Comparison of ENCODE assay signal across 1 mouse cellular context in genomic region chr19:10194337-10194736, GRCm38 (mm10).
TF ChIP-seq lines count a peak whose summit lies in the region.

No protein-coding gene starts in this region.

TF ChIP-seq in MEL, 35 proteins besides CTCF, POLR2A, EP300 and RAD21 (continued from another document):
- no peak for TF ChIP-seq ZC3H11A (IDR thresholded peaks at IDR 0.05; ENCODE audit: low read depth, low read length)
- no peak for TF ChIP-seq RCOR1 (IDR thresholded peaks at IDR 0.05; ENCODE audit: low read depth, low read length)
- TF ChIP-seq GABPA (IDR thresholded peaks at IDR 0.05; ENCODE audit: low read depth, low read length): no peak
- TF ChIP-seq MYC (IDR thresholded peaks at IDR 0.05; ENCODE audit: low read depth, low read length): no peak
